Mouse (Mus musculus) heart, embryonic 16.5 days (tissue): Measurements from ENCODE around the gene Trim3. TPM values are rescaled to one million over a fixed set of nuclear protein-coding genes. Genes with fewer than 3 reads are reported as not detected.
A peak's percentile ranks its signal among the peaks of the same experiment; 100 is the strongest.

Experiments
- ATAC-seq: fragments of 200-750 bp; cut with Nextera tagmentation; replicated peaks from 2 replicates; pipeline ENCODE4 v1.8.0; 2017; ENCODE audit warnings: moderate number of reproducible peaks; ENCODE audit not compliant: insufficient read depth, low FRiP score; ENCODE audit errors: extremely low read depth
- H3K27ac ChIP-seq: fragments of 300-500 bp; sonication (generic); 2 replicates; pipeline ENCODE4 v1.5.1; 2014; ENCODE audit warnings: mild to moderate bottlenecking, low read length, control low read depth, moderate library complexity
- H3K27me3 ChIP-seq: fragments of 300-500 bp; sonication (generic); 2 replicates; pipeline ENCODE4 v1.6.1; 2014; ENCODE audit warnings: low read length, mixed read lengths; ENCODE audit not compliant: control insufficient read depth, insufficient read depth
- H3K36me3 ChIP-seq: fragments of 300-500 bp; sonication (generic); 2 replicates; pipeline ENCODE4 v1.6.1; 2014; ENCODE audit not compliant: control insufficient read depth, insufficient read depth
- H3K4me1 ChIP-seq: fragments of 300-500 bp; sonication (generic); 2 replicates; pipeline ENCODE4 v1.6.1; 2014; ENCODE audit warnings: low read length, mixed read lengths; ENCODE audit not compliant: control insufficient read depth, insufficient read depth
- H3K4me2 ChIP-seq: fragments of 300-500 bp; sonication (generic); 2 replicates; pipeline ENCODE4 v1.6.1; 2014; ENCODE audit warnings: low read depth, mild to moderate bottlenecking, control low read depth, low read length
- H3K4me3 ChIP-seq: fragments of 300-500 bp; sonication (generic); 2 replicates; pipeline ENCODE4 v1.5.1; 2014; ENCODE audit warnings: mild to moderate bottlenecking, control low read depth, low read length
- H3K9ac ChIP-seq: fragments of 300-500 bp; sonication (generic); 2 replicates; pipeline ENCODE4 v1.6.1; 2014; ENCODE audit warnings: low read length, control low read depth
- H3K9me3 ChIP-seq: fragments of 300-500 bp; sonication (generic); replicated peaks from 2 replicates; pipeline ENCODE4 v1.6.1; 2016; ENCODE audit warnings: low read length; ENCODE audit not compliant: control insufficient read depth
- WGBS: fragments of 180-500 bp; shearing (Covaris S2); extraction: QIAGEN DNeasy Blood & Tissue Kit; methylation state at CpG from one replicate; pipeline ENCODE4 v1.1.7; 2014; 5-methylcytosine and 5-hydroxymethylcytosine counted together
- polyA plus RNA-seq: library from polyadenylated mRNA; unstranded; fragments of >200 nt; fragmentation: Nextera tagmentation; extraction: Ambion mirVana; gene quantifications from 2 replicates; pipeline ENCODE4 v1.2.1, GENCODE M21; 2015

The Trim3 gene
- polyA plus RNA-seq, 1 experiment from 2014 or later, result 32.9 TPM

- no peak for ATAC-seq
- H3K4me1 ChIP-seq, result peaks cover 21% of the 10 kb centered on the region
- 39% methylated on average over 12 of the region's 12 CpGs for WGBS
- no peaks in the 10 kb centered on the region for H3K27me3 ChIP-seq
- H3K36me3 ChIP-seq, result peaks cover 12% of the 10 kb centered on the region
- no peaks in the 10 kb centered on the region for H3K9me3 ChIP-seq
- H3K9ac ChIP-seq, result no peak overlapping the region
- no peak overlapping the region for H3K4me2 ChIP-seq
- no peak overlapping the region for H3K4me3 ChIP-seq
- no peak overlapping the region for H3K27ac ChIP-seq
Measured at GRCm38 (mm10) chr7:105569512-105570496, 63.6 kb downstream of the Trim3 start.

GRCm38 (mm10) chr7:105568988-105569471 is 64.3 kb downstream of the Trim3 start:
- Histone ChIP-seq H3K4me1 (peaks cover 21% of the 10 kb centered on the region), H3K4me2 (no peak overlapping the region), H3K4me3 (no peak overlapping the region), H3K9ac (no peak overlapping the region), H3K9me3 (no peaks in the 10 kb centered on the region), H3K36me3 (peaks cover 12% of the 10 kb centered on the region), H3K27me3 (no peaks in the 10 kb centered on the region), H3K27ac (no peak overlapping the region)
- WGBS, result 23% methylated on average over 6 of the region's 6 CpGs
- ATAC-seq, result no peak

- no peak for ATAC-seq
- Histone ChIP-seq H3K36me3 (peaks cover 12% of the 10 kb centered on the region), H3K27me3 (no peaks in the 10 kb centered on the region)
Measured at GRCm38 (mm10) chr7:105568583-105568982, 64.8 kb downstream of the Trim3 start.

DNA sequence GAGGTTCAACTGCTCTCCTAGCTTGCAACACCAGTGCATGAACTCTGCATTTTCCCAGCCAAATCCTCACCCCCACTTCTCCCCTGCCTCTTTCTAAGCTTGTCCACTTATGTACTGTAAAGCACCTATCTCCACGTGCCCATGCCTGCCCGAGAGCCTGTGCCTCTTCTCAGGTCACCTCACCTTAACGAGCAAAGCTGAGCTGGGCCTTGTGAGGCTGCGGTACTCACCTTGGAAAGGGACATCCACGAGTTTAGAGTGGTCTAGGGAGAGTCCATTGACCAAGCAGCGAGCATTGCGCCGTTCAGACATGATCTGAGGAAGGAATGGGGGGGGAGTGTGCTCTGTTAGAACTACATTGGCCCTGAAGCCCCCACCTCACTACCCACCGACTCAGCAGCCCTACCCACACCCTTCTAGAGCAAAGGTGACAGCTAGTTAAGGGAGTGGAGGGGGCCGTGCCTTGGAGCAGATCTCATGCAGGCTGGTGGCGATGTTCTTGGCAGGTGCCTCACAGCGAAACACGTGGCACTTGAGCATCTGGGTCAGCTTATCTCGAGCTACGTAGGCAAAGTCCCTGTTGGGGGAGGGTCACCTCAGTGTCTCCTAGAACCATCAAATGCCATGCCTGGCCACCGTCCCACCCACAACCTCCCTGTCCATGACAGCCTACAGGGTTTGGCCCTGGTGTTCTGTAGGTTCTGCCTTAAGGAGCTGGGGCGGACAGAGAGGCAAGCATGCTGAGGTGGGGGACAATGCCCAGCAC is 68.1 kb downstream of the Trim3 start:
- peaks cover 15% of the 10 kb centered on the region for H3K4me1 ChIP-seq
- H3K27ac ChIP-seq, result no peak overlapping the region
- ATAC-seq, result peak; percentile 84
- H3K9ac ChIP-seq, result no peak overlapping the region
- H3K4me2 ChIP-seq, result no peak overlapping the region
- WGBS, result 65% methylated on average over 17 of the region's 17 CpGs
- no peak overlapping the region for H3K4me3 ChIP-seq
- H3K27me3 ChIP-seq, result no peaks in the 10 kb centered on the region
- no peaks in the 10 kb centered on the region for H3K9me3 ChIP-seq
- H3K36me3 ChIP-seq, result peaks cover 8% of the 10 kb centered on the region

More at GRCm38 (mm10) chr7:105568583-105568982, 64.8 kb downstream of the Trim3 start:
- Histone ChIP-seq H3K9ac (no peak overlapping the region), H3K9me3 (no peaks in the 10 kb centered on the region), H3K4me1 (peaks cover 21% of the 10 kb centered on the region), H3K4me3 (no peak overlapping the region), H3K27ac (no peak overlapping the region), H3K4me2 (no peak overlapping the region)
- WGBS, result 36% methylated on average over 7 of the region's 7 CpGs

- Histone ChIP-seq H3K4me1 (peaks cover 9% of the 10 kb centered on the region), H3K36me3 (peaks cover 13% of the 10 kb centered on the region), H3K27me3 (no peaks in the 10 kb centered on the region), H3K4me3 (no peak overlapping the region), H3K9ac (no peak overlapping the region), H3K9me3 (no peaks in the 10 kb centered on the region), H3K4me2 (no peak overlapping the region), H3K27ac (no peak overlapping the region)
- WGBS, result 76% methylated on average over 3 of the region's 3 CpGs
- ATAC-seq, result no peak
Measured at GRCm38 (mm10) chr7:105563367-105563766, 70.0 kb downstream of the Trim3 start.

DNA sequence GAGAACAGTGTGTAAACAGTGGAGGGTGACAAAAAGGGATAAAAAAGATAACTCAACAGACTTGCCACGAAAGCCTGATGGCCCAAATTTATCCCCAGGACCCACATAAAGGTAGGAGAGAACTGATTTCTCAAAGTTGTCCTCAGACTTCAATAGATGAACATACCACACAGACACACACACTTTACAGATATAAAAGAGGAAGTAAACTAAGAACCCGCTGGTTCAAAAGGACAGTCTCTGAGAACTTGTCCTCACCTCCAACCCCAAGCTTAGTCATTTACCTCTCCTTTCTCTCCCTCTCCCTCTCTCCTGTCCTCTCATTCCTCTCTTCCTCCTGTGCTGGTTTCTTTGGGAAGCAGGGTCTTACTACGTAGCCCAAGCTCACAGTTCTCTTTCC is 71.1 kb downstream of the Trim3 start:
- no peak overlapping the region for H3K9ac ChIP-seq
- ATAC-seq, result no peak
- 84% methylated on average over 3 of the region's 3 CpGs for WGBS
- peaks cover 22% of the 10 kb centered on the region for H3K36me3 ChIP-seq
- H3K4me2 ChIP-seq, result no peak overlapping the region
- H3K9me3 ChIP-seq, result no peaks in the 10 kb centered on the region
- no peaks in the 10 kb centered on the region for H3K27me3 ChIP-seq
- H3K4me1 ChIP-seq, result peaks cover 9% of the 10 kb centered on the region
- H3K4me3 ChIP-seq, result no peak overlapping the region
- no peak overlapping the region for H3K27ac ChIP-seq

- H3K4me1 ChIP-seq, result peaks cover 11% of the 10 kb centered on the region
Measured at GRCm38 (mm10) chr7:105559016-105559415, 74.4 kb downstream of the Trim3 start.

GRCm38 (mm10) chr7:105557671-105558070 is 75.7 kb downstream of the Trim3 start:
- H3K9me3 ChIP-seq, result no peaks in the 10 kb centered on the region
- 82% methylated on average over 11 of the region's 11 CpGs for WGBS
- no peaks in the 10 kb centered on the region for H3K27me3 ChIP-seq
- no peak overlapping the region for H3K9ac ChIP-seq
- H3K27ac ChIP-seq, result no peak overlapping the region
- no peak for ATAC-seq
- peaks cover 13% of the 10 kb centered on the region for H3K4me1 ChIP-seq
- H3K36me3 ChIP-seq, result peaks cover 14% of the 10 kb centered on the region
- no peak overlapping the region for H3K4me2 ChIP-seq
- H3K4me3 ChIP-seq, result no peak overlapping the region

More at GRCm38 (mm10) chr7:105559016-105559415, 74.4 kb downstream of the Trim3 start:
- Histone ChIP-seq H3K9ac (no peak overlapping the region), H3K4me3 (no peak overlapping the region), H3K27me3 (no peaks in the 10 kb centered on the region), H3K9me3 (no peaks in the 10 kb centered on the region), H3K36me3 (peaks cover 14% of the 10 kb centered on the region), H3K27ac (no peak overlapping the region), H3K4me2 (no peak overlapping the region)
- ATAC-seq, result no peak
- 85% methylated on average over 9 of the region's 9 CpGs for WGBS
